Mouse (Mus musculus) kidney, adult 2 months (tissue): ENCODE results near the gene Mitf.

Source experiments
- CTCF ChIP-seq: fragments of 200-500 bp; conservative IDR thresholded peaks from 2 replicates; pipeline ENCODE4 v1.5.1; 2011; ENCODE audit warnings: low read depth, mild to moderate bottlenecking, control low read depth, low read length, moderate library complexity, mixed read lengths; ENCODE audit not compliant: insufficient read depth, insufficient read length
- POLR2A ChIP-seq: fragments of 200-500 bp; IDR thresholded peaks from one replicate; pipeline ENCODE4 v1.6.1; 2011; ENCODE audit warnings: low read depth, low read length, control low read depth

GRCm38 (mm10) chr6:97758884-97759283, 48.0 kb upstream of the Mitf start:
- no peak for TF ChIP-seq POLR2A
- no peak for TF ChIP-seq CTCF
